Mouse (Mus musculus) right cerebral cortex, postnatal 36 days (tissue): ENCODE measurements around the gene Figla.
"Not testable (repeated sequence)": the region's sequence is repeated elsewhere in the genome, so short reads cannot be mapped to it uniquely, and the experiment has no call there.

Source experiments
- DNase-seq, 2 experiments: peaks; one replicate each; pipeline ENCODE4 v3.0.0; 2022; ENCODE audit warnings: low spot score in 2 of 2, mixed read lengths in 1 of 2

The Figla gene

DNA sequence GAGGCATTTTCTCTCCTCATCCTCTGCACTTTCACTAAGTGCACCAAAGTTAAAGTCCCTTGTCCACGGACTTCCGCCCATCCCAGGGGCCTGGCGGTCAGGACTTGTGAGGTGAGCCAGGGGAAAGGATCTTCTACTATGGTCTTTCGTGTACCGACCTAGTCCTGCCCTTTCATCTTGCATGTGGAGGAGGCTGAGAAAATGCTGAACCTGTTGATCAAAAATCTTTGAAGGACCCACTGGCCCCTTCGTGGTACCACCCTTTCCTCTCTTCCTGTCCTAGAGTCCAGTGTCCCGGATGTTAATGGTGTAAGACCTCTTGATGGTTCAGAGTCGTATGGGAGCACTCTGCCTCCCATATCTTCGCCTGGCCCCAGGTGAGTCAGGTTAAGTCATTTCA lies at the start of gene Figla:
Gene Figla (plus strand): TSS at position 301 of the 400 bp plus-strand sequence.
- no peak for DNase-seq

DNA sequence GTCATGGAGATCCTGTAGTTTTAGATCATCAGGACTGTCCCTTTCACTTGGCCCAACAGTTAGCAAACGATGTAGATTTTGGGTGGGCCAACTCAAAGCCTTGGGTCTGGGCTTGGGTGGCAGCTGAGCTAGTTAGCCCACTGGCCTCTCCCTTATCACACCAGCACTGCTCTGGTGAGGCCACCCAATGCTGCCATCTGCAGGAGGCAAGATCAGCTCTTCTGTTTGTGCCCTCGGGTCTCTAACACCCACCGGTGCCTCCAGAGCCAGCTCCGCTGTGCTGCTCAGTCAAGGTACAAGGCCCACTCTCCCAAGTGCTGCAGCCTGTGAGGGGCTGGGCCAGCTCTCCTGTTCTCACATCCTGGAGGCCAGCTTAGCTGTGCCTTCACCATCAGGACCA lies 49.3 kb upstream of the Figla start:
- DNase-seq: no peak

DNA sequence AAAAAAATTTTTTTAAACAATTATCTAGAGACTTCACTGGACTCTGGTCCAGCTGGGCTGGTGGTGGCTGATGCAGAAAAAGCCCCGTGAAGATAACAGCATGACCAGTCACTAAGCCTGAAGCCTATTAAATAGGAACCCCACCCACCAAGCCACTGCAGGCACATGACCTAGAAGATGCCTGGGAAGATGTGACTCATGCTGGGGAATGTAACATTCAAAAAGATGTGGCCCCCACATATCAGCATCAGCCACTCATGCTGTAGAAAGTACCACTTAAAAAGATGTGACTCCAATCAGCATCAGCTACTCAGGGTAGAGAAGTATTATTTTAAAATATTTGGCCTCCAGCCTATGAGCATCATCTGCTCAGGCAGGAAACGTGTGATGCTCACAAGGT lies 46.1 kb upstream of the Figla start:
- no peak for DNase-seq

DNA sequence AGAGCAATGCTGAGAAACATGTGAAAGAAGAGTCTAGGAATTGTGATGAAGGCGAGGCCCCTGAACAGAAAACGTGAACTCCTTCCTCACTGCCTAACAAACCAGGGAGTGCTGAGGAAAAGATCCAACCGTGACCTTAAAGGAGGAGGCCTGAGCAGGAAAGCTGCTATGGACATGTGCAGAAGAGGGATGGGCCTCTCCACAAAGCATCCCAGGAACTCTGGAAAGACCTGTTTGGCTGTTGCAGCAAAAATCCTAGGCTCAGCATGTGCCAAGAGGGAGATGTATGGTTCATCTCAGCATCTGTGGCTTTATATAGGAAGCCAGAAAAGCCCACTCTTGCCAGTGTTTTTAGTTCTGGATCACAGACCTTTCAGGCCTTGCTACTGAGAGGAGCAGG lies 43.3 kb upstream of the Figla start:
- DNase-seq: no peak

DNA sequence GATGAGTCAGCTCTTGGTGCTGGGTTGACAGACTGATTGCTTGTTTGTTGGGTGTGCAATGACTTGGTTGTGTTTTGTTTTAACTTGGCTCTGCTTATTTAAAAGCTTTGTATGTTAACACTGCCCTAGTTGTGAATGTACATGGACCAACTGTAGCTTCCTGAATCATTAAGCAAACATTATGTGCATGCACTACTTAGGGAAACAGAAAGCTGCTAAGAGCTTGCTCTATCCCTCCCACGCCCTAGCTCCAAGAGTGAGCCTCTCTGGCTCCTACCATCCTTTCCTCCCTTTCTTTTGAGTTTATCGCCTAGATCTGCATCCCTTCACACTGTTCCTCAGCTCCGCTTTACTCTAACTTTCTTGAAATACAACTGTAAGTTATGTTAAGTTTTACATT lies 42.6 kb upstream of the Figla start:
- DNase-seq: peak in 1 of 2 experiments; percentile 34

DNA sequence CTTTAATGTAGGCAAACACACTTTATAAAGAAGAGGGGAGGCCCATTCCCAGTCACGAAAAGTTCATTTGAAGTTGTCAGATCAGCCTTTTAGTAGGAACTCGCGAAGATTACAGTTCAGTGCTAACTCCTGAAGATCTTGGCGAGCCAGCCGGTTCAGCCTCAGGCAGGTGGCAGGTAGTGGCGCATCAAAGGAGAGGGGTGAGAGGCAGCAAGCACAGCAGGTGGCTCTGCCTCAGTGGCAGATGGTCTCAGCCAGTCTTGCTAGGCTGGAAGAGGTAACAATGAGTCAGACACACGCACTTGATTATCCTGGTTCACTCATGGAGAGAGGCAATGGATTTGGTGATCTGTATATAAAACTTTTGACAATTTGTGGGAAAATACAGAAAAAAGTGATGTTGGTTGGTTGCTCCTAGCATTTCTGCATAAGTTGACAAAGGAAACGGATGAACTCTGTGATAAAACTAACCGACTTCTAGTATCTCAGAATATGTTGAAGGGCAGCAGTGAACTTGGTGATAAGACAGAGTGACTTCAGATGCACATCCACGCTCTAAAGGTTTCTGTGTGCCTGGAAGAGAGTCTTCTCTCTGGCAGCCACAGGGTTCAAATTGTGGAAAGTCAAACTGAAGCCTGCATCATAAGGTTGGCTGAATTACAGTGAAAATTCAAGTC lies 40.9 kb upstream of the Figla start:
- DNase-seq: no peak

DNA sequence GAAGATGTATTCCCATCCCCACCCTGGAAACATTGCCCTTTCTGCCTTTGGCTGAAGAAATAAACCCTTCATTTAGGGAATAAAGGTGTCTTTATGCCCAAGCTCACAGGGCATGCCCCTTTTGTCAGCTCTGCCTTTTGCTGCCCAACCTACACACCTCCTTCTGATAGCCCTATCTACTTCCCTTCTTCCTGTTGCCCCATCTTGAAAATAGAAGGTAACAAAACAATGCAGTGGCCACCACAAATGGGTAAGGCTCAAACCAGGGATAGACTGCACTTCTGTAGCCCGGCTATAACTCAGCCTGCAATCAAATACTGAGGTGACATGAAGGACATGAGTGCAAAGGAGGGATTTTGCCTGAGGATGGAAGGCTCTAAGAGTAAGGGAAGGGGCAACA lies 40.2 kb upstream of the Figla start:
- DNase-seq: no peak

DNA sequence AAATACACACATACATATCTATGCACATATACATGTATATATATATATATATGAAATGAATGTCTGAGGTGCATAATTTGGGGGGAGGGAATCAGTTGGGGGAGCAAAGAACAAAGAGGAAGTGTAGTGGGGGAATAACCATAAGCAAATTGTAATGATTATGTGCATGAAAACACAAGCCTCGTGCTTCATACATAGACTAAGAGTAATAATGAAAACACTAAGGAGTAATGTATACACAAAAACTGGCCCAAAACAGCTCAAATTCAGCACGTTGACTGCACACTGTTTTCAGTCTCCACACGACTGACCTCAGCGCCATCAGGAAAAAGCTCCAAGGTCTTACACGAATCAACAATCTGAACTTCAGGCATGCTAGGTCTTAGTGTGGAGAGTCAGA lies 39.7 kb upstream of the Figla start:
- no peak for DNase-seq

DNA sequence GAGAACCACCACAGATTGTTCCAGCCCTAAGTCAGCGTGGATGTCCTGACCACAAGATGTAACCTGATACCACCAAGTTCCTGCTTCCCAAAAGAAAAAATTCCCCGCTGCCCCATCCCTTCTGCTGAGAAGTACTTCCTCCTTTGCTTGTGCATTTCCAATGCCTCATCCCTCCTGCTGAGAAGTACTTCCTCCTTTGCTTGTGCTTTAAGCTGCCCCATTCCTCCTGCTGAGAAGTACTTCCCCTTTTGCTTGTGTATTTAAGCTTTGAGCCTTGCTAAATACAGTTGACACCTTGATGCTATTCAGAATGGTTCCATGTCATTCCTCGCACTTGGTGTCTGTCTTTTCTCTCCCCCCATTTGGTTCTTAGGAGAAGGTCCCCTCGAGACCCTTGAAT lies 37.2 kb upstream of the Figla start:
- DNase-seq: not testable (repeated sequence)

DNA sequence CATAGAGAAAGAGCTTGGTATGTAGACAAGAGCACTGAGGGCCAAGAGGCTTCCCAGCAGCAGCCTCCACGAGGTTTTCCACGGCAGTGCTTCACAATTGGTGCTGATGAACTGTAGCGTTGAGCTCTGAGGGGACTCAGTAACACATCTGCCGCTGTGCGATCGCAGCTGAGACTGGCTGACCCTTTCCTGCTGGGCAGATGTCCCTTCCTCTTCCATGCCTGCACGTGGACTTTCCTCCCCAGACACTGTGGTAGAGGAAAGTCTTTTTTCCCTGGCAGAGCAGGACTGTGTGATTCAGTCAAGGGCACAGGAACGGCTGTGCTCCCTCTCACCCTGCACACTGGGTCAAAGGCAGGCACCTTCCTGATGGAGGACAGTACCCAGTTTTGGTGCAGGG lies 31.6 kb upstream of the Figla start:
- DNase-seq: no peak

DNA sequence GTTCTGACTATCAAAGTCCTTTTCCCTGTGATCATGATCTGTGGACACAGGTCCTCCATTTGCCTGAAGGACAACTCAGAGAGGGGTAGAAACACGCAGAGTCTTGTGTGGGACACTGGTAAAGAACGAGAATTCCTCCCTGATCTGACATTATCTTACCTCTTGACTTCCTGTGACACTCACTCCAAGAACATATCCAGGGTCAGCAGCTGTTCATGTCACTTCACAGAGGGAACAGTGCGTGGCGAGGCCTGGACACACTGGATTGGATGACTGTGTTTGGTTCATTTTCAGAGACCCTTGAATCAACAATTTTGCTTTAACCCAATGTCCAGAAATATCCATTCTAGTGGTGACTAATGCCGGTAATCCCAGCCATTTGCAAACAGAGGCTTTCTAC lies 26.4 kb upstream of the Figla start:
- not testable (repeated sequence) for DNase-seq

DNA sequence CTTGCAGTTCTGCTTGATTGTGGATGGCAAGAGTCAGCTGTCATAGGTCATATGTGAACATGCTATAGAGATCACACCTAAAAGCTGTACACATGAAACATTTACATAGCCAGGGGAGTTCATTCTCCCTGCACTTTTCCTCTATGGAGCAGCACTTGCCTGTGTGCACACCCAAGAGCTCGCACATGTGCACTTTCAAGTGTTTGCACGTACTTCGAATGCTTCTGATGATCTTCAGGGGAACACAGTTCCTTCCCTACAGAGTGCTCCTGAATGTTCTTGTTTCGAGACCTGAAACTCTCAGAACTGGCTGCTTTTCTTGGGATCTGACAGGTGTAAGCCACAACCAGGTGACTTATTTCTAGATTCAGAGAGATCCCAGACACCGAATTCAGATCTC lies 25.2 kb upstream of the Figla start:
- not testable (repeated sequence) for DNase-seq

DNA sequence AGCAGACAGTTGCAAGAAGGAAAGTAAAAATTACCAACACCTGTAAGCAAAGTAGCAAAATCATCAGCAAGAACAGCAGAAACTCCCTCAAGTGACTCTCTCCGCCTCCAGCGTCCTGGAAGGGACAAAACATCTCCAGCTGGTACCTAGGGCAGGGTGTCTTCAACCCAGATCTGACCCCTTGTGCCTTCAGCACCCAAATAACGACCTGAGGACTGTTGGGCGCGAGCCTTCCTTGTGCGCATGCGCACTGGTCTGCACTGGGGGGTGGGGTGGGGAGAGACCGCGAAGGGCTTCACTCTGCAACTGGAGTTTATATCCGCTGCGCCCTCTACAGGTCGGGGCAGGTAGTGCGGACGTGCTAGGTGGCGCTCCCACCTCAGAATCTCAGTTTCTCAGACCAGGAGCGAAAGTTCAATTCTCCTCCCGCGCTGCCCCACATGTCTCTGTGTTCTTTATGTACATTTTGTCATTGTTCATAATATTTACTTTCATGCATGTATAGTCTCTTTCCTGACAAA lies 12.5 kb upstream of the Figla start:
- no peak for DNase-seq

DNA sequence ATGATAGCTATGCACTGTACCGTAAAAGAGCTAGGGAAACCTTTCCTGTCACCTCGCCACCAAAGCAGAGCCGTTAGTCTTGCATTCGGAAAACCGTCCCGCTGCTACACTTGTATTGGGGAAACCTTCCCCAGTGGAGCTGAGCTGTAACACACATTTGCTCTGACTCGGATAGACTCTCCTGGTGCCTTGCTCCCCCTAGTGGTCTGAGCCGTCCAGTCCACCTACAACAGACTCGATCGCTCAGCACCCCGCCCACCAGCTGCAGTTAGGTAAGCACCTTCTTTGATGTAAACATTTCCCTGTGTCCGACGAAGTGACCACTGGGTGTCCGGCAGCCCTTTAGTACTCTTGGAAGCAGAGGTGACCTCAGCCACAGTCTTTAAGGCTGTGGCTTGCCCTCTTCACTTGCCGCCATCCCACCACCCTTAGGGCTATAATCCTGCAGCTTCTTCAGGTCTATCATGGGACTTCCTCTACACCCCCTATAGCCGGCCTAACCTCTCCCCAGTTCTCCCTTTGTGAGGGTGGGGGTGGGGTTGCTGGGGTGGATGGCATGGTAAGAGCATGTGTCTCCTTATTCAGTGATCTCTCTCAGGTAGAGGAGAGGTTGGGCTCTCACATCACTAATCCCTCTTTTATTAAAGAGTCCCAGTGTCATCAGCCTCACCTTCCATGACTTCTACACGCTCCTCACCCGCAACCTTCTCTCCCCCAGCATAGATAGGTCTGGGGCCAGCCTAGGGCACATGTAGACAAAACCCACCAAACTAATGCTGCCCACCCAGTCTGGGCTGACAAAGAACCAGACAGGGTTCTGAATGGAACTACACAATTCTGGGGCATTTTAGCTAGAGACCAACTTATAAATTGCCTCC lies 11.5 kb upstream of the Figla start:
- DNase-seq: peak; percentile 54 to 59

DNA sequence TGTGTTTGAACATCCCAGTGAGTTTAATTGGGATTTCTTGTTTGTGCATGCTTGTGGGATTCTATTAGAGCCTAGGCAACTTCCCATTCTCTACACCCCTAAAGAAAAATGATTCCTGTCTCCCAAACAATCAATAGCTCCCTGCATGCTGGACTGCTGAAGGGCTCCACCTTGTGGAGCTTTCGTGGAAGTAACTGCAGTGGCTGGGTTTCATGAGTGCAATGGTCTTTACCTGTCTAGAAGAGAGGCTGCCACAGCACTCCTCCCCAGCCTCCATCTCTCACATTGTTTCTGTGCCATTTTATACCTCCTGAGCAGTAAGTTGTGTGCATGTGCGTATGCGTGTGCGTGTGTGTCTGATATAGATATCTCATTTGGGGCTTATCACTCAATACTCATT lies 6.0 kb upstream of the Figla start:
- peak in 1 of 2 experiments; percentile 41 for DNase-seq

DNA sequence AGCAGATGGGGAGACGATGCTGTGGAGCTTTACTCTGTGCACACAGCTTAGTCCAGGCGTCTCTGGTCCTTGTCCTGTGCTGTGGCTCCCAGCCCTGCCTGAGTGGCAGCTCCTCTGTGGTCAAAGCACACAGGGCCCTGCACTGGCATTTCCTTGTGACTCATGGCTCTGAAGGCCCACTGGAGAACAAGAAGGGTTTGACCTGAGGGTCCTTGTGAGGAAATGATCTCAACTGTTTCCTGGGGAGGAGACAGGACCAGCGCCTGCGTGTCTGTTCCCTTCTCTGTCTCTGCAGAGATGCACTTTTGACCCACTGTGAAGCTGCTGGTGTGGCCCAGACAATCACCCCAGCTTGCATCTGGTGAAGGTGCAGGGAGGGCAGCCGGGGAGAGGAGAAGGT lies 1.2 kb upstream of the Figla start:
- DNase-seq: not testable (repeated sequence)

DNA sequence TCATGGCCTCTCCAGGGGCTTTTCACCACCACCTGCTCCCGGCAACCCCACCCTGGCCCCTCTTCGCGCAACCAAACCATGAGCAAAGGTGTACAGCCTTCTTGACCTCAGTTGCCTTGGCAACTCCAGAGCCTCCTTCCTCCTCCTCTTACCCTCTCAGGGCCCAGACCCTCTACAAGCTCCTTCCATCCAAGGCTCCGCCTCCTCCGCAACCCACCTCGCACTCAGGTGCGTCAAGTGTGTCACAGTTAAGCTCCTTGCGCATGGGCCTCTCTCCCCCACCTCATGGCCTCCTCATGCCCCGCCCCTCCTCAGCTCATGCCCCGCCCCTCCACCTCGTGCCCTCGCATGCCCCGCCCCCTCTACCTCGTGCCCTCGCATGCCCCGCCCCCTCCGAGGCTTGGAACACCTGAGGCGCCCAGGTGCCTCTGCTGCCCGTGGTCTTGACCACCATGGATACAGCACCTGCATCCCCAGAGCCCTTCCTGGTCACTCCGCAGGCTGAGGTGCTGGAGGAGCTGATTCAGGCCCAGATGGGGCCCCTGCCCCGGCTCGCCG lies 901 bp downstream of the Figla start:
- no peak for DNase-seq

DNA sequence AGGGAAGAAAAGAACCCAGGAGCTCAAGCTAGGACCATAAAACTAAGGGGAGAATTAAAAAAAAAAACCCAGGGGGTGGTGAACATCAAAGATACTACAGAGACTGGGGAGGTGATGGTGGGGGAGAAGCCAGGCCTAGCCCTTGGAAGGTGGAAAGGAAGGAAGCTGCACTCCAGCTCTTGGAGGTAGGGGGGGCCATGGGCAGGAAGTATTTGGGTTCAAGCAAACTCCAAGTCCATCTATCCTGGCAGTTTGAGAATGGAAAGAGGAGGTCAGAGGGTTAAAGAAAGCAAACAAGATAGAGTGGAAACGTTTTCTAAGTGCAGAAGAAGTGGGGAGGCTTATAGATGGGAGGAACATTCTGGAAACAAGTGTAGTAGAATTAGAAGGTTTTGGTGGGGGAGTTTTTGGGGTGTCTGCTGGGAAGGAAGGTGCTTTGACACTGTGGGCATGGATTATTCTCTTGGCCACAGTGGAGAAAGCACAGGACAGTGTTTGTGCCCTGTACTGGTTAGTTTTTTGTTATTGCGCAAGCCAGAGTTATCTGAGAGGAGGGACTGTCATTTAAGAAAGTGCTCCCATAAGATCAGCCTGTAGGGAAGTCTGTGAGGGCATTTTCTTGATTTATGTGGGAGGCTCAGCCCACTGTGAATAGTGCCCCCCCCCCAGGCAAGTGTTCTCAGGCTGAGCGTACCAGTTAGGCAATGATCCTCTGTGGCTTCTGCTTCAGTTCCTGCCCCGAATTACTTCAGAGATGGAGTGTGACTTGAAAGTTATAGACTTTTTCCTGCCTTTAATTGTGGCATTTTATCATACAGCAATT lies 3.7 kb downstream of the Figla start:
- no peak for DNase-seq

DNA sequence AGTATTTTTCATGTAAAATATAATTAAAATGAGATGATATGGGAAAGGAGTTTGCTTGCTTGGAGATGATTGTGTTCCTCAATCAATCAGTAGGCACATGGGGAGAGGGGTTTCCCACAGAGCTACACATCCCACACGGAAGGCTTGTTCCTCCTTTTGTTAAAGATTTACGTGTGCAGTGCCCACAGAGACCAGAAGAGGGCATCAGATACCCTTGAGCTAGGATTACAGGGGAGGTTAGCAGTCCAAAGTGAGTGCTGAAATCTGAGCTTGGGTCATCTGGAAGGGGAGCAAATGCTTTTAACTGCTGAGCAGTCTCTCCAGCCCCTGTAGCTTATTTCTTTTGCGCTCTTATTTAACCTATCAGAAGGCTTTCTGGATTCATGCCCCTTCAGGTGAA lies 5.0 kb downstream of the Figla start:
- no peak for DNase-seq

DNA sequence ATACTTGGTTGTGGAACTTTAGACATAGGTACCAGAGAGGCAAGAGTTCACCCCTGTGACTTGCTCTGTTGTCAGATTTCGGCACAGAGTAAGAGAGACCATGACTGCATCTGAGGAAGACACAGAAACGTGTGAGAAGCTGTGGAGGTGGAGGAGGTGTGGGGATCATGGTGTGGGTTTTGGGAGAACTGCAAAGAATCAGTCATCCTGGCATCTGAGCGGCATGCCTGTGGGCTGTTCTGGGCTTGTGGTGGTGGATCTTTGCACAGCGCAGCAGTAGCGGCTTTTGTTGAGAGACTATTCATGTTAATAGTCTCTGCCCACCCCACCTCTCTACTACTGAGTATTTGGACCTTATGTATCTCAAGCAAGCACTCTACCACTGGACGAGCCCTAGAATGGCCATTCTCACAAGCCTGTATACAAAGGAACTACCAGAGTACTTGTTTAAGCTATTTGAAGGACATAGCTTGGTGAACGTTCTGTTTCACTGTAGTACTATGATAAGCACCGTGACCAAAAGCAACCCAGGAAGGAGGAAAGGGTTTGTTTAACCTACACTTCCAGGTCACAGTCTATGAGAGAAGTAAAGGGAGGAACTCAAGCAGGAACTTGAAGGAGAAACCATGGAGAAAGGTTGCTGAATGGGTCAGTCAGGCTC lies 10.8 kb downstream of the Figla start:
- DNase-seq: peak; percentile 45 to 63

DNA sequence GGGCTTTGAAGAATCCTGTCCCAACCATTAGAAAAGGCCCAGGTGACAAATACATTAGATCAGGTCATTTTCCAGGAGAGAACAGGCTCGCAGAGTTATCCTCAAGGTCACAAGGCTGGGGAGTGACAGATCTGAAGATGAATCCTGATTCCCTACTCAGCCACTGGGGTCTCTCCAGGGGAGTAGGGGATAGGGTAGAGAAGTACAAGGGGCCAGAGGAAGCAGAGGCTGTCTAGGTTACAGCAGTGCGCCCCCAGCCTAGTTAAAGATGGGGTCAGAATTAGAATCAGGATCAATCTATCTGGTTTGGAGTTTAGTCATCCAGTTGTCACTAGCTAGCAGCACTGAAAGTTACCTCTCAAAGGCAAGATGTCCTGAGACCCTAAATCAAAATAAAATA lies 12.2 kb downstream of the Figla start:
- DNase-seq: no peak
